Mouse (Mus musculus): Measurements from ENCODE around the gene Cadm4. TPM values are rescaled to one million over a fixed set of nuclear protein-coding genes. Genes with fewer than 3 reads are reported as not detected.
A peak's percentile ranks its signal among the peaks of the same experiment; 100 is the strongest.

Gene Cadm4
- polyA plus RNA-seq, 1 experiment from 2014 or later = 1.9 TPM

- H3K9ac ChIP-seq (replicated peaks; ENCODE audit: low read length) = peak overlapping the region; percentile 77
- peaks cover 6% of the 10 kb centered on the region for H3K27me3 ChIP-seq (ENCODE audit: control insufficient read depth, insufficient read depth, low read length)
- peaks cover 3% of the 10 kb centered on the region; the same call in 1 of the 2 replicates for H3K4me1 ChIP-seq (ENCODE audit: control insufficient read depth, insufficient read depth, low read length)
- DNase-seq (ENCODE audit: low spot score) (peak; percentile 84), ATAC-seq (replicated peaks; ENCODE audit: insufficient number of reproducible peaks, low FRiP score, low TSS enrichment, low read depth) (peak; percentile 50)
- H3K9me3 ChIP-seq (replicated peaks; ENCODE audit: control insufficient read depth, low read length) = no peaks in the 10 kb centered on the region
- no peak overlapping the region for H3K27ac ChIP-seq (replicated peaks; ENCODE audit: low read depth, low read length)
- peak overlapping the region; percentile 84 for H3K4me2 ChIP-seq (ENCODE audit: low read depth, low read length)
- H3K36me3 ChIP-seq (replicated peaks; ENCODE audit: control insufficient read depth, insufficient read depth, low read depth, low read length) = peaks cover 3% of the 10 kb centered on the region
- peak overlapping the region; percentile 47 for H3K4me3 ChIP-seq (ENCODE audit: low read depth, low read length)
- WGBS = under 1% methylated on average over 43 of the region's 43 CpGs
Observed at GRCm38 (mm10) chr7:24531211-24531971, 49.6 kb downstream of the Cadm4 start.

- peaks cover 6% of the 10 kb centered on the region for H3K27me3 ChIP-seq (ENCODE audit: control insufficient read depth, insufficient read depth, low read length)
- no peaks in the 10 kb centered on the region for H3K9me3 ChIP-seq (replicated peaks; ENCODE audit: control insufficient read depth, low read length)
- peaks cover 3% of the 10 kb centered on the region for H3K36me3 ChIP-seq (replicated peaks; ENCODE audit: control insufficient read depth, insufficient read depth, low read depth, low read length)
- peak overlapping the region; percentile 23; the same call in 1 of the 2 replicates for H3K4me2 ChIP-seq (ENCODE audit: low read depth, low read length)
- no peak overlapping the region for H3K4me3 ChIP-seq (ENCODE audit: low read depth, low read length)
- no peak overlapping the region for H3K27ac ChIP-seq (replicated peaks; ENCODE audit: low read depth, low read length)
- peaks cover 3% of the 10 kb centered on the region; the same call in 1 of the 2 replicates for H3K4me1 ChIP-seq (ENCODE audit: control insufficient read depth, insufficient read depth, low read length)
- no peak for ATAC-seq (replicated peaks; ENCODE audit: insufficient number of reproducible peaks, low FRiP score, low TSS enrichment, low read depth)
- no peak for DNase-seq (ENCODE audit: low spot score)
- WGBS = 57% methylated on average over 28 of the region's 28 CpGs
- no peak overlapping the region for H3K9ac ChIP-seq (replicated peaks; ENCODE audit: low read length)
Observed at GRCm38 (mm10) chr7:24533031-24533571, 51.3 kb downstream of the Cadm4 start.

DNA sequence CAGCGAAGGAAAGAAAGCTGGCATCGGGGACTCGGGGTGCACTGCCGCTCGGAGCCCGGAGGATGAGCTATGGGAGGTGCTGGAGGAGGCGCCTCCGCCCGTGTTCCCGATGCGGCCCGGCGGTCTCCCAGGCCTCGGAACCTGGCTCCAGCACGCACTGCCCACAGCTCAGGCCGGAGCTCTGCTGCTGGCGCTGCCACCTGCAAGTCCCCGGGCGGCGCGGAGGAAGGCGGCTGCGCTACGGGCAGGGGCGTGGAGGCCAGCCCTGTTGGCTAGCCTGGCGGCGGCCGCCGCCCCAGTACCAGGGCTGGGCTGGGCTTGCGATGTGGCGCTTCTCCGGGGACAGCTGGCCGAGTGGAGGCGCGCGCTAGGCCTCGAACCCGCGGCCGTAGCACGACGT is 52.0 kb downstream of the Cadm4 start:
- H3K4me3 ChIP-seq (ENCODE audit: low read depth, low read length) = no peak overlapping the region
- ATAC-seq (replicated peaks; ENCODE audit: insufficient number of reproducible peaks, low FRiP score, low TSS enrichment, low read depth) (no peak), DNase-seq (ENCODE audit: low spot score) (no peak)

DNA sequence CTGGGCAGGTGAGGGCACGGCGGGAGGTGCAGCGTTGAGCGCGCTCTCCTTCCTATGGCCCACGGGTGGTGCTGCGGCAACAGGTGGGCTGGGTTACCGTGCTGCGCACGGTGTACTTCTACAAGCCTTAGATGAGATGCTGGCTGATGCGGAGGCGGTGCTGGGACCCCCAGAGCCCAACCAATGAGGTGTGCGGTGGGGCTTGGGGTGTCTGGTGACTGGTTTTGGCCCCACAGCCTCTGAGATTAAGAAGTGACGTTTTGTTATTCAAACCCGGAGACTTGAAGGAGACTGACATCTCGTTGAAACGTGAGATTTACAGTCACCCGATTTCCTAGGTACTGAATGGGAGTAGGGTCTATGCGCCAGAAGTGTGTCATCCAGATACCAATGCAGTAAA is 52.5 kb downstream of the Cadm4 start:
- H3K36me3 ChIP-seq (replicated peaks; ENCODE audit: control insufficient read depth, insufficient read depth, low read depth, low read length) = peaks cover 3% of the 10 kb centered on the region
- ATAC-seq (replicated peaks; ENCODE audit: insufficient number of reproducible peaks, low FRiP score, low TSS enrichment, low read depth) (no peak), DNase-seq (ENCODE audit: low spot score) (no peak)
- H3K27me3 ChIP-seq (ENCODE audit: control insufficient read depth, insufficient read depth, low read length) = peaks cover 6% of the 10 kb centered on the region
- WGBS = 23% methylated on average over 19 of the region's 19 CpGs
- peaks cover 3% of the 10 kb centered on the region; the same call in 1 of the 2 replicates for H3K4me1 ChIP-seq (ENCODE audit: control insufficient read depth, insufficient read depth, low read length)
- no peak overlapping the region for H3K4me3 ChIP-seq (ENCODE audit: low read depth, low read length)
- H3K27ac ChIP-seq (replicated peaks; ENCODE audit: low read depth, low read length) = no peak overlapping the region
- H3K9me3 ChIP-seq (replicated peaks; ENCODE audit: control insufficient read depth, low read length) = no peaks in the 10 kb centered on the region
- no peak overlapping the region for H3K9ac ChIP-seq (replicated peaks; ENCODE audit: low read length)
- H3K4me2 ChIP-seq (ENCODE audit: low read depth, low read length) = peak overlapping the region; percentile 16; the same call in 1 of the 2 replicates

More for the DNA sequence above, 52.0 kb downstream of the Cadm4 start:
- H3K4me2 ChIP-seq (ENCODE audit: low read depth, low read length) = peak overlapping the region; percentile 16; the same call in 1 of the 2 replicates
- H3K36me3 ChIP-seq (replicated peaks; ENCODE audit: control insufficient read depth, insufficient read depth, low read depth, low read length) = peaks cover 3% of the 10 kb centered on the region
- H3K9ac ChIP-seq (replicated peaks; ENCODE audit: low read length) = no peak overlapping the region
- no peak overlapping the region for H3K27ac ChIP-seq (replicated peaks; ENCODE audit: low read depth, low read length)
- peaks cover 3% of the 10 kb centered on the region; the same call in 1 of the 2 replicates for H3K4me1 ChIP-seq (ENCODE audit: control insufficient read depth, insufficient read depth, low read length)
- H3K27me3 ChIP-seq (ENCODE audit: control insufficient read depth, insufficient read depth, low read length) = peaks cover 6% of the 10 kb centered on the region
- H3K9me3 ChIP-seq (replicated peaks; ENCODE audit: control insufficient read depth, low read length) = no peaks in the 10 kb centered on the region
- WGBS = 19% methylated on average over 42 of the region's 42 CpGs

DNA sequence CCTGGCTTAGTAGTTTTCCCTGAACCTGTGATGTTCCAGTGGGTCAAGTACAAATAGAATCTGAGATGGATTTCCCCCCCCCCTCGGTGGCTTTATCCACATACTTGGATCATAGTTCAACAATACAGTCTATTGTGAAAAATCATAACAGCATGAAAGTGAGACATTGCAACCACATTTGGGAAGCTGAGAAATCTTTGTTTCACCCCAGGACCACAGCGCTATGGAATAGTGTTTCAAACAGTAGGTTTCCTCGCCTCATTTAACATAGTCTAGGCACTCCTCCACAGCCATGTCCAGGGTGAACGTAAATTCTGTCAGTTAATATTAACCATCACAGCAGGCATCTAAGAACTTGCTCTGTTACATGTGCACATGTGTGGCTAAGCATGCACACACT is 55.3 kb downstream of the Cadm4 start:
- no peak for ATAC-seq (replicated peaks; ENCODE audit: insufficient number of reproducible peaks, low FRiP score, low TSS enrichment, low read depth)
- no peak for DNase-seq (ENCODE audit: low spot score)
- 84% methylated on average over 4 of the region's 4 CpGs for WGBS
- Histone ChIP-seq H3K36me3 (replicated peaks; ENCODE audit: control insufficient read depth, insufficient read depth, low read depth, low read length) (peaks cover 3% of the 10 kb centered on the region), H3K9ac (replicated peaks; ENCODE audit: low read length) (no peak overlapping the region), H3K4me3 (ENCODE audit: low read depth, low read length) (no peak overlapping the region), H3K27ac (replicated peaks; ENCODE audit: low read depth, low read length) (no peak overlapping the region), H3K4me1 (ENCODE audit: control insufficient read depth, insufficient read depth, low read length) (peaks cover 3% of the 10 kb centered on the region; the same call in 1 of the 2 replicates), H3K27me3 (ENCODE audit: control insufficient read depth, insufficient read depth, low read length) (peaks cover 6% of the 10 kb centered on the region), H3K9me3 (replicated peaks; ENCODE audit: control insufficient read depth, low read length) (no peaks in the 10 kb centered on the region), H3K4me2 (ENCODE audit: low read depth, low read length) (no peak overlapping the region)

DNA sequence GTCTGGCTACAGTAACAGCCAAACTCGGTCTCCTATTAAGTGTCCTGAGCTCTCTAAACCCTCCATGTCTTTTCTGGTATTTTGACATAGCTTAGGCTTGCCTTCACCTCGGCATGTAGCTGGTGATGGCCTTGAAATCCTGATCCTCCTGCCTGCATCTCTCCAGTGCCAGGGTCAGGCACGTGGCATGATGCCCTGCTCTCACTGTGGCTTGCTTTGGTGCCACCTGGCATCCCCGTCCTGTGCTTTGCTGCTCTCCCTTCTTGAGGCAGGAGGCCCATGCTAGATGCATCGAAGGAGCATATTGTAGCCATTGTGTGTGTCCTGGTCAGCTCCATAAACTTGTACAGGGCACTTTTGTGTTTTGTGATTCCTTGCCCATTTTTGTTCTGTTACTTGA is 55.8 kb downstream of the Cadm4 start:
- no peak overlapping the region for H3K4me3 ChIP-seq (ENCODE audit: low read depth, low read length)
- 80% methylated on average over 5 of the region's 5 CpGs for WGBS
- H3K9ac ChIP-seq (replicated peaks; ENCODE audit: low read length) = no peak overlapping the region
- no peak for DNase-seq (ENCODE audit: low spot score)
- peaks cover 3% of the 10 kb centered on the region for H3K36me3 ChIP-seq (replicated peaks; ENCODE audit: control insufficient read depth, insufficient read depth, low read depth, low read length)
- no peak for ATAC-seq (replicated peaks; ENCODE audit: insufficient number of reproducible peaks, low FRiP score, low TSS enrichment, low read depth)
- H3K4me1 ChIP-seq (ENCODE audit: control insufficient read depth, insufficient read depth, low read length) = peaks cover 3% of the 10 kb centered on the region; the same call in 1 of the 2 replicates
- H3K27ac ChIP-seq (replicated peaks; ENCODE audit: low read depth, low read length) = no peak overlapping the region
- no peak overlapping the region for H3K4me2 ChIP-seq (ENCODE audit: low read depth, low read length)
- H3K9me3 ChIP-seq (replicated peaks; ENCODE audit: control insufficient read depth, low read length) = no peaks in the 10 kb centered on the region
- peaks cover 6% of the 10 kb centered on the region for H3K27me3 ChIP-seq (ENCODE audit: control insufficient read depth, insufficient read depth, low read length)

DNA sequence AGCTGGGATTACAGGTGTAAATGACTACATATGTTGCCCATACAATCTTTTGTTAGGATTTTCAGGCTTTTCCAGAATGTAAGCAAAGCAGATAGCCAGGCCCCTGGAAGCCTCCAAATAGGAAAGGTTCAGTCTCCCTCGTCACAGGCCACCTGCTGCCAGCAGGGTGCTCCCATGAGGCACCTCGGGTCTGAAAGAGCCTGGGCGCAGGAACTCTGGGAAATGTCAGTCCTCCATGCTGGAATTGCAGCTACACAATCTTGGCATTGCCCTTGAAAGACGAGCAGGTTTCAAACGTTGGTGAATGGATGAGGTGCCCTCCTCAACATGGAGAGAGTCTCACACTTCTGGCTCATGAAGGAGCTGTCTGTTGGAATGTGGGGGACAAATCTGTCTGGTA is 56.3 kb downstream of the Cadm4 start:
- H3K4me2 ChIP-seq (ENCODE audit: low read depth, low read length) = no peak overlapping the region
- H3K27ac ChIP-seq (replicated peaks; ENCODE audit: low read depth, low read length) = no peak overlapping the region
- peaks cover 5% of the 10 kb centered on the region for H3K27me3 ChIP-seq (ENCODE audit: control insufficient read depth, insufficient read depth, low read length)
- ATAC-seq (replicated peaks; ENCODE audit: insufficient number of reproducible peaks, low FRiP score, low TSS enrichment, low read depth) (no peak), DNase-seq (ENCODE audit: low spot score) (no peak)
- no peak overlapping the region for H3K9ac ChIP-seq (replicated peaks; ENCODE audit: low read length)
- H3K4me3 ChIP-seq (ENCODE audit: low read depth, low read length) = no peak overlapping the region
- H3K9me3 ChIP-seq (replicated peaks; ENCODE audit: control insufficient read depth, low read length) = no peaks in the 10 kb centered on the region
- H3K36me3 ChIP-seq (replicated peaks; ENCODE audit: control insufficient read depth, insufficient read depth, low read depth, low read length) = peaks cover 3% of the 10 kb centered on the region
- 48% methylated on average over 5 of the region's 5 CpGs for WGBS
- H3K4me1 ChIP-seq (ENCODE audit: control insufficient read depth, insufficient read depth, low read length) = peaks cover 3% of the 10 kb centered on the region; the same call in 1 of the 2 replicates

- ATAC-seq (replicated peaks; ENCODE audit: insufficient number of reproducible peaks, low FRiP score, low TSS enrichment, low read depth) = no peak
- H3K9me3 ChIP-seq (replicated peaks; ENCODE audit: control insufficient read depth, low read length) = no peaks in the 10 kb centered on the region
- 74% methylated on average over 5 of the region's 5 CpGs for WGBS
- H3K4me2 ChIP-seq (ENCODE audit: low read depth, low read length) = no peak overlapping the region; the same call in 1 of the 2 replicates
- peaks cover 3% of the 10 kb centered on the region; the same call in 1 of the 2 replicates for H3K4me1 ChIP-seq (ENCODE audit: control insufficient read depth, insufficient read depth, low read length)
- no peak overlapping the region for H3K27ac ChIP-seq (replicated peaks; ENCODE audit: low read depth, low read length)
- no peaks in the 10 kb centered on the region; the same call in 1 of the 2 replicates for H3K36me3 ChIP-seq (replicated peaks; ENCODE audit: control insufficient read depth, insufficient read depth, low read depth, low read length)
- no peak overlapping the region for H3K9ac ChIP-seq (replicated peaks; ENCODE audit: low read length)
- H3K4me3 ChIP-seq (ENCODE audit: low read depth, low read length) = no peak overlapping the region
- DNase-seq (ENCODE audit: low spot score) = no peak
- H3K27me3 ChIP-seq (ENCODE audit: control insufficient read depth, insufficient read depth, low read length) = no peaks in the 10 kb centered on the region; the same call in 1 of the 2 replicates
Observed at GRCm38 (mm10) chr7:24538701-24539100, 56.9 kb downstream of the Cadm4 start.
